Mouse (Mus musculus) hematopoietic stem cell, adult 5-6 weeks (primary cell): ENCODE measurements around the gene Adamts14. TPM values are rescaled to one million over a fixed set of nuclear protein-coding genes. Genes with fewer than 3 reads are reported as not detected.

ENCODE experiments used
- total RNA-seq: library from RNA; stranded (forward); fragments of 172-1452, 232-1000 nt; gene quantifications from 2 replicates; pipeline ENCODE4 v1.2.3, GENCODE M21; 2017

Gene Adamts14
- total RNA-seq, 1 experiment from 2014 or later: 0.10 TPM

Other genes with a start within 250 kb of the Adamts14 start
- gene Pcbd1, start 184.1 kb downstream of the Adamts14 start, total RNA-seq: 8.8 and 14.5 TPM in 2 replicates
- gene Sgpl1, start 125.7 kb downstream of the Adamts14 start, total RNA-seq: 28.6 and 57.9 TPM in 2 replicates
- not detected in 2 replicates for gene Tbata, start 101.5 kb downstream of the Adamts14 start, total RNA-seq
- gene Prf1, start 24.4 kb upstream of the Adamts14 start, total RNA-seq: 0.31 and 1.0 TPM in 2 replicates
- 0.75 and 0.84 TPM in 2 replicates for gene Pald1, start 110.1 kb upstream of the Adamts14 start, total RNA-seq
- not detected in 2 replicates for gene Nodal, start 144.5 kb upstream of the Adamts14 start, total RNA-seq
- gene Eif4ebp2, start 179.2 kb upstream of the Adamts14 start, total RNA-seq: 12.8 and 17.4 TPM in 2 replicates
- gene Lrrc20, start 202.4 kb upstream of the Adamts14 start, total RNA-seq: 2.3 and 3.7 TPM in 2 replicates